Mouse (Mus musculus) spleen, postnatal 0 days (tissue): ENCODE measurements around the gene Dapk3. TPM values are rescaled to one million over a fixed set of nuclear protein-coding genes. Genes with fewer than 3 reads are reported as not detected.

Source experiments
- polyA plus RNA-seq: library from polyadenylated mRNA; unstranded; fragments of >200 nt; fragmentation: Nextera tagmentation; extraction: Ambion mirVana; gene quantifications from 2 replicates; pipeline ENCODE4 v1.2.1, GENCODE M21; 2015

The Dapk3 gene
- 22.4 and 23.8 TPM in 2 replicates for polyA plus RNA-seq

DNA sequence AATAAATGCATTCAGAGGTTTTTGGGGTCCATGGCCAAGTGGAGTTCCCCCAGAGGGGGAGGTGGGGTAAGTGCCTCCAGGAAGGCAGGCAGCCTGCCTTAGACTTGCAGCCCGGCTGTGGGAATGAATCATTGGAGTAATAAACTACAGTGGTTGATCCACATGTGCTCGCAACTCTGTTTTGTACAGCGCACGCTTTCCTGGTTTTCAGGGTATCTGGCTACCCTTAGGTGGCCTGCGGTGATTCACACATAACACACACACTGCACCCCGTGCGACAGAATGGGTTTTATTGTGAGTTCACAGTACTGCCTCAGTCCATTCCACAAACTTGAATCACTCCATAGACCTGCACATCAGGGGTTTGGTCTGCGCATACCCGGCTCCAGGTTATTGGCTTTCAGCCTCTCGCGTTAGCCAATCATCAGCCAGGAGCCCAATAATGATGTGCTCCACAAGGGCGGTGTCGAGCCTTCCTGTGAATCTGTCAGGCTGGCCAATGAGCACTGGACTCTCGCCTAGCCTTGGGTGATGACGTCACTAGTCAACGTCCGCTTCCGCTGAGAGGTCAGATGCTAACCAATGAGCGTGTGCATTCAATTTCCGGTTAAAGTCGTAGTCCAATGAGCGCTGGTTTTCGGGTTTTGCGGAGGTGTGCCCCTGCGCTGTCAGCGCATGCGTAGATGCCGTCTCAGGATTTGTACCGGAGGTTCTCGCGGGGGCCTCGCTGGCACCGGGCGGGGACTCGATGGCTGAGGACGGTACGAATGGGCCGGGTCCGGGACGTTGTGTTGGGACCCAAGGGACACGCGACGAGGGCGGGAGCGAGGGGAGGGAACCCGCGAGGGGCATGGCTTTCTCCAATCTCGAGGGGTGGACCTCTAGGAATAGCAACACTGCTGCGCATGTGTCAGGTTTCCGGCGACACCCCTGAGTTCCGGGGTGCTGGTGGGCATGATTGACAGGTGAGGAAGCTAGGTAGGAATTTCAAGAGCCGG is at the start of gene Dapk3:
Gene Dapk3 (plus strand): TSS at position 670 of the 998 bp plus-strand sequence.

DNA sequence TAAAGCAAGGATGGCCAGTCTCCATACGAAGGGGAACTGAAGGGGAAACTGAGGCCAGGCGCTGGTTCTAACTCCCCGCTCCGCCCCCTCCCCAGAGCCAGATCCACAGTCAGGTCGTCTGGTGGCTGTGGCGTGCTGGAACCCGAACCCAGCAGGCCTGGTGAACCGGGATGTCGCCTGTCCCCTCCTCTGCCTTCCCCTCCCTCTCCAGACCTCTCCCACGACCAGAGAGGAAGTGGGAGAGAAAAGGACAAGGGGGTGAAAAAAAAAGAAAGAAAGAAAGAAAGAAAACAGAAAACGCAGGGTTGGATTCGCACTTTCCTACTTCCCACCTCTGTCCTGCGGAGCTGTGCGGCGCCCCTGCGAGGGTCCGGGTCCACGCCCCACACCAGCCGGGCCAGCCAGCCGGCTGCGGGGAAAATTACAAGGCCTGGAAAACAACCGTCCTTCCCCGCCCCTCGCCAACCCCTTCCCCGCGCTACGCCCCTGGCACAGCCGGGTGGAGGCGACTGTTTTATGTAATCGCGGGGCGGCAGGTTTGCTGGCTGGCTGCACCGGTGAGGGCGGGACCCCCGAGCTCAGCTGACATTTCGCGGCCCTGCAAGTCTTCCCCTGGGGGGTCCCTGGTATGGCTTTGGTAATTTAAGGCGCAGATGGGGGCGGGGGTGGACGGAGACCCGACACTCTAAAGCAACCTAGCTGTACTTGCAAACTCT is 47.7 kb upstream of the Dapk3 start, which contains the start of gene Zbtb7a:
Gene Zbtb7a (plus strand): TSS at position 255 of the 716 bp plus-strand sequence.

GRCm38 (mm10) chr10:81167200-81168086 is 15.4 kb upstream of the Dapk3 start, which contains the start of gene Pias4:
TSS of gene Pias4 (minus strand) at chr10:81167923.

DNA sequence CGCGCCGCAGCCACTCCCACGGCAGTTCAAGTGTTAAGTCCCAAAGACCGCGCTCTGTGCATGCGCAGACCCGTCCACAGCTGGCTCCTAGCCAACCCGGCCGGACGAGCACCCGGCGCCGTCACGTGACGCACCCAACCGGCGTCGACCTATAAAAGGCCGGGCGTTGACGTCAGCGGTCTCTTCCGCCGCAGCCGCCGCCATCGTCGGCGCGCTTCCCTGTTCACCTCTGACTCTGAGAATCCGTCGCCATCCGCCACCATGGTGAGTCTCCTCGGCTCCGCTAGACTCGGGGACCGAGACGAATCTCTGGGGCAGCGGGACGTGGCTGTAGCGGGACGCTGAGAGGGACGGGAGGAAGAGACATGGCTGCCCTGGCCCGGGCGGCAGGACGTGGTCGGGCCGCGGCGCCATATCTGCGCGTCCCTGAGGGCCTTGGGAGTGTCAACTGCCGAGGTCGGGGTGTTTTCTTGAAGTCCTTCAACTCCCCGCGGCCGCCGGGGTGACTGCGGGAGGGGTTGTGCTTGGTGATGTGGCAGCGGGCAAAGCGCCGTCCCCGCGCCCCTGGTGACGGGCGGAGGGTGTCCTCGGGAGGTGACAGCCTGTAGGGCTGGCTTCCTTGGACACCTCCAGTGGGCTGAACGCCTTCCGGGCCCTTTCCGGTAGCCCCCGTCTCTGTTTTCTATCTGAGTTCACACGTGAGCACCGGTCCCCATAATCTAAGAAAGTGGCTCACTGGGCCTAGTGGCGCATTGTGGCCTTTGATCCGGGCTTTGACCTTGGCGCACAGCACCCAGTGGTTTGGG is 6.1 kb upstream of the Dapk3 start, which contains the start of gene Eef2:
Gene Eef2 (plus strand): TSS at position 166 of the 806 bp plus-strand sequence.

GRCm38 (mm10) chr10:81183805-81184204 is 1.0 kb downstream of the Dapk3 start, which contains the start of gene 4930442H23Rik:
TSS of gene 4930442H23Rik (minus strand) at chr10:81183849.

DNA sequence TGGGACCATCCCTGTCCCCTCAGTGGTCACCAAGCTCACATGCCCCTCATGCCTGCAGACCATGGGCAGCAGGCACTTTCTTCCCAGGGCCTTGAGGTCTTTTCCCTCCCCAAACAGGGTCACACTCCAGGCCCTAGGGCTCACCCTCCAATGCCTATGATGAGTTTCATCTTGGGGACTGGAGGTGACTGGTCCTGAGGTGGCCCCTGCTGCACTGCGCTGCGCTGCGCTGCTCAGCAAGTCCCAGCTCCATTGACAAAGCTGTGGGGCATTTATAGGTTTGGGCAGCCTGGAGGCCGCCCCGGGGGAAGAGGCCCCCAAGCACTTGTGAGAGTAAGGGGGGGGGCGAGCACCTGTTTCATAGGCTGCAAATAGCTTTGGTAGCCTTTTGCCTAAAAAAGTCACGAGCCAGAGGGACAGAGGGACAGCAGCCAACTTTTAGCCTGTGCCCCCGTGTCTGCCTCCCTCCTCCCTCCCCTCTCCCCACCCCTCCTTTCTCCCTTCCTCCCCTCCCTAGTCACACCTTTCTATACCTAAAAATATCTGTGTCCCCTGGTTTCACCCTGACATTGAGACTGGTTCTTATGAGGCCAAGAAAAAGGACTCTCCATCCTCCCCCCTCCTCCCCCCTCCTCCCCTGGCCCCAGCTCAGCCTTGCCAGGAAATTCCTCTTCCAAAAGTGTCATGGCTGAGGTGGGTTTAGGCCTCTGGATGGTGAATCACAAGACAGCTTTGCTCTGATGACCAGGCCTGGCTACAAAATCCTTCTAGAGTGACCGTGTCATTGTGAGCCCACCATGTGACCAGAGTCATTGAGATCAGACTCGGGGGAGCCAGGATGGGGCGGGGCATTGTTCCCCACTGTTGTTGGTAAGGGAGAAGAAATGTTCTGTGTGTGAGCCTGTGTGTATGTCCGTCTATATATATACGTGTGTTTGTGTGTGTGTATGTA is 19.3 kb downstream of the Dapk3 start, which contains the start of gene Nmrk2:
Gene Nmrk2 (minus strand): TSS at position 245 of the 952 bp plus-strand sequence.

DNA sequence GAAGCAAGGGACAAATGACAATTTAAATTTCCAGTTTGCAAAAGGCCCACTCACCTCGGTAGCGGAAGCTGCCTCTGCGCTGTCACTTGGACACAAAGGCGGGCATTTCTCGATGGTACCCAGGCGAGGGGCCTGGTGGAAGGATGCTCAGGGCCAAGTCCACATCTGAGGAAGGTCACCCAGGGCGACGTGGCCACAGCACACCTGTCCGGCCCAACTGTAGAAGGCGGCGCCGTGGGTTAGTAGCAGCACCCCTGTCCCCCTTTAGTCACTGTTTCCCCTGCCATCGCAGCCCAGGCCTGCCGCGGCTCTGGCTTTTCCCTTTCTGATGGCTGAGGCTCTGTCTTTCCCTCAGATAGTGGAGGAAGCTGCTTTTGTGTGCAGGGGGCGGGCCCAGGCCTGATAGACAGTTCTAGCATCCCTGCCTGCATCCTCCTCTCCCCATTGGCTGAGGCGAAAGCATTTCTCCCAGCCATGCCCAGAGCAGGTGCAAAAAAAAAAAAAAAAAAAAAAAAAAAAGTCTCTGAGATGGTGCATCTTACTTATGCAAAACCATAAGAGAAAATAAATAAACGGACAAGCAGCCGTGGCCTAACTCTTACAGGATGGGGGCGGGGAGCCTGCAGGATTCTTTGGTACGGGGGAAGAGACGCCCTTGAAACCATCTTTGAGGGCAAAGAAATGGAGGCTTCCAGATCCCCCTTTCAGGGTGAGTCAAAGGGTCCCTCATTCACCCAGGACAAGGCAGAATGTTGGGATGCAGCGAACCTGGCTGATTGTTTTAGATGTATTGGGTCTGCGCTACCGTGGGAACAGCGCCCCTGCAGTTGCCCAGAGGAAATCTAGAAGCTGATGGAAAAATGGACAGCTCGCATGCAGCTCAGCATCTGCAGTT is 47.9 kb downstream of the Dapk3 start, which contains the start of gene Atcay:
Gene Atcay (minus strand): TSS at position 396 of the 895 bp plus-strand sequence.

DNA sequence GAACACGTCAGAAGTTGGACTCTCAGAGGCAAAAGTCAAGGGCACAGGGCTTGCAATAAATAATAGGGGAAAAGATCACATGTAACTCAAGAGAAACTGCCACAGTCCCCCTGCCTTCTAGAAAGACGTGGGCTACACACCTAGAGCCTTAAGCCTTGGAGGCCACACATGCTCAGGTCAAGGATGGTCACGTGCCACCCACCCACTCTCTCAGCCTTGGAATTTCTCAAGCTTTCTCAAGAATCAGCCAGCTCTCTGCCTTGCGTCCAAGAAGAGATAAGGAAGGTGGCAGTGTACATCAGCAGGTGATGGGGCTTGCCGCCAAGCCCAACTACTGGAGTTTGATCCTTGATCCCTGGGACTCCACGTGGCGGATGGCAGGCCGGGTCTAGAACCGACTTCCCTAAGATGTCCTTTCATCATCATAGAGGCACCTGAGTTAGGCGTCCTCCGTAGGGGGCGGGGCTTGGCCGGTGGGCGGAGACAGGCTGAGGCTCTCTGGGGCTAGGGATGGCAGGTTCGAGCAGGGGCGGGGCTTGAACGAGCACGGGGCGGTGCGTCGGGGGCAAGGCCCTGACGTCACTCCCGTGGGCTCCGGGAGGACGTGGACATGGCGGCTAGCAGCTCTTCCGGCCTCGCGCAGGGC is 49.9 kb downstream of the Dapk3 start, which contains the start of gene Zfr2:
Gene Zfr2 (plus strand): TSS at position 576 of the 646 bp plus-strand sequence.

Other genes with a start within 250 kb of the Dapk3 start
- 0.67 and 0.95 TPM in 2 replicates for gene Gng7, start 168.1 kb upstream of the Dapk3 start, polyA plus RNA-seq
- gene Diras1, start 157.3 kb upstream of the Dapk3 start, polyA plus RNA-seq = not detected in 2 replicates
- gene Slc39a3, start 145.6 kb upstream of the Dapk3 start, polyA plus RNA-seq = 5.5 and 7.1 TPM in 2 replicates
- 54.6 and 63.6 TPM in 2 replicates for gene Sgta, start 122.8 kb upstream of the Dapk3 start, polyA plus RNA-seq
- 19.3 and 20.4 TPM in 2 replicates for gene Thop1, start 113.0 kb upstream of the Dapk3 start, polyA plus RNA-seq
- gene Creb3l3, start 84.1 kb upstream of the Dapk3 start, polyA plus RNA-seq = 0.30 and 0.38 TPM in 2 replicates
- gene Map2k2, start 77.1 kb upstream of the Dapk3 start, polyA plus RNA-seq = 93.5 and 93.8 TPM in 2 replicates
- 59.5 and 59.9 TPM in 2 replicates for gene Zbtb7a, start 47.8 kb upstream of the Dapk3 start, polyA plus RNA-seq
- gene Pias4, start 15.1 kb upstream of the Dapk3 start, polyA plus RNA-seq = 25.3 and 25.7 TPM in 2 replicates
- 454 and 484 TPM in 2 replicates for gene Eef2, start 6.4 kb upstream of the Dapk3 start, polyA plus RNA-seq
- gene 4930442H23Rik, start 844 bp downstream of the Dapk3 start, polyA plus RNA-seq = not detected in 2 replicates
- not detected in 2 replicates for gene Nmrk2, start 19.0 kb downstream of the Dapk3 start, polyA plus RNA-seq
- not detected in 2 replicates for gene Atcay, start 47.8 kb downstream of the Dapk3 start, polyA plus RNA-seq
- 0.65 and 0.82 TPM in 2 replicates for gene Zfr2, start 50.1 kb downstream of the Dapk3 start, polyA plus RNA-seq
- gene Matk, start 69.9 kb downstream of the Dapk3 start, polyA plus RNA-seq = 4.1 and 6.0 TPM in 2 replicates
- 126 and 131 TPM in 2 replicates for gene Mrpl54, start 83.9 kb downstream of the Dapk3 start, polyA plus RNA-seq
- 17.8 and 19.1 TPM in 2 replicates for gene Apba3, start 84.0 kb downstream of the Dapk3 start, polyA plus RNA-seq
- 0.53 and 1.2 TPM in 2 replicates for gene Tjp3, start 108.6 kb downstream of the Dapk3 start, polyA plus RNA-seq
- gene Pip5k1c, start 110.0 kb downstream of the Dapk3 start, polyA plus RNA-seq = 15.4 and 20.0 TPM in 2 replicates
- gene Cactin, start 138.1 kb downstream of the Dapk3 start, polyA plus RNA-seq = 27.4 and 29.3 TPM in 2 replicates
- gene Tbxa2r, start 145.7 kb downstream of the Dapk3 start, polyA plus RNA-seq = 13.1 and 18.9 TPM in 2 replicates
- 0.05 and 0.08 TPM in 2 replicates for gene Gipc3, start 160.3 kb downstream of the Dapk3 start, polyA plus RNA-seq
- 48.0 and 50.8 TPM in 2 replicates for gene Hmg20b, start 167.5 kb downstream of the Dapk3 start, polyA plus RNA-seq
- gene Mfsd12, start 174.5 kb downstream of the Dapk3 start, polyA plus RNA-seq = 14.5 and 14.7 TPM in 2 replicates
- gene 4930404N11Rik, start 182.8 kb downstream of the Dapk3 start, polyA plus RNA-seq = 2.2 and 2.5 TPM in 2 replicates
- 142 and 145 TPM in 2 replicates for gene Fzr1, start 195.5 kb downstream of the Dapk3 start, polyA plus RNA-seq
- gene Dohh, start 201.4 kb downstream of the Dapk3 start, polyA plus RNA-seq = 71.6 and 73.6 TPM in 2 replicates
- gene Gm48551, start 201.5 kb downstream of the Dapk3 start, polyA plus RNA-seq = 1.6 and 1.8 TPM in 2 replicates
- 0.59 TPM in 1 of 2 replicates, not detected in the other for gene Gm48552, start 206.0 kb downstream of the Dapk3 start, polyA plus RNA-seq
- gene Smim24, start 210.0 kb downstream of the Dapk3 start, polyA plus RNA-seq = 2.9 and 3.5 TPM in 2 replicates